Mouse (Mus musculus): ENCODE measurements around the gene Itpa. TPM values are rescaled to one million over a fixed set of nuclear protein-coding genes. Genes with fewer than 3 reads are reported as not detected.

Itpa gene
- polyA plus RNA-seq (2014; fragmentation: Nextera tagmentation; extraction: Ambion mirVana): 152 and 156 TPM in 2 replicates

DNA sequence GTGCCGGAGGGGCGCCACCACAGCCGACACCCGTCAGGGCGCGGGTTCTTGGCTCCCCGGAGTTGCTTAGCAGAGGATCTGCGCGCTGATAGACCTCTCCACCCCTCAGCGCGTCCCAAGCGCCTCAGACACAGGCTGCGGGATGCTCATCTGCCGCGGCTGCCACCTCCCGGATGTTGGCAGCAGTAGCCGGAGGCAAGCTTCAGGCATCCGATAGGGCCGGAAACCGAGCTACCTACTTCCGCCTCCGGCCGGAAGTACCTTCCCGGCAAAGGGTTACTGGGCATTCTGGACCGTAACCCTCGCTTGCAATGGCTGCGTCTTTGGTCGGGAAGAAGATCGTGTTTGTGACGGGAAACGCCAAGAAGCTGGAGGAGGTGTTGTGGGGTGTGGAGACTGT, at the start of gene Itpa:
Gene Itpa (plus strand): TSS at position 52 of the 400 bp plus-strand sequence.
- Histone ChIP-seq H3K9me3 (ENCODE audit: control insufficient read depth, low read length) (no peaks in the 10 kb centered on the region), H3K27ac (ENCODE audit: low read depth, low read length) (peak within 1 kb of the TSS; percentile 79), H3K4me1 (replicated peaks; ENCODE audit: control insufficient read depth, insufficient read depth, low read length) (peaks cover 10% of the 10 kb centered on the region), H3K9ac (ENCODE audit: low read length) (peak within 1 kb of the TSS; percentile 75), H3K36me3 (ENCODE audit: control insufficient read depth, insufficient read depth, low read length) (peaks cover 3% of the 10 kb centered on the region; the same call in 1 of the 2 replicates), H3K4me2 (ENCODE audit: low read depth, low read length, severe bottlenecking) (peak within 1 kb of the TSS; percentile 89), H3K27me3 (ENCODE audit: control insufficient read depth, insufficient read depth, low read length) (no peaks in the 10 kb centered on the region), H3K4me3 (ENCODE audit: low read depth, low read length) (peak within 1 kb of the TSS; percentile 72)
- under 1% methylated on average over 31 of the region's 31 CpGs for WGBS
- ATAC-seq (replicated peaks; ENCODE audit: low FRiP score) (peak; percentile 68), DNase-seq (ENCODE audit: low spot score) (peak; percentile 93)

DNA sequence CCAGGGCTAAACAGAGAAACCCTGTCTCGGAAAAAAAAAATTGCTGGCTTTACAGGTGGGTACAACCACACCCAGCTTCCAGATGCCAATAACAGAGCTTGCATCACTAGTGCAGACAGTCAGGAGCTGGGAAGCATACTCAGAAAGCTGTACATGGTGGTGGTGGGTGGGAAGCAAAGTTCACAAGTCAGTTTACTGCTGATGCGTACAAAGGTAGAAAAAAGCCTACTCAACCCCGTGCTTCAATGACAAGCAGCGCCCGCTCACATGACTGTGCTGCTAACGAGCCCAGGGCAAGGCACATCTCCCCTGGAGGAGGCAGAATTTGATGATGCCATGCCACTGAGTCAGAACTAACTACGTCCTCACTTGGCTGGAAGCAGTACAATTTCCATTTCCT, 48.4 kb upstream of the Itpa start:
- H3K36me3 ChIP-seq (ENCODE audit: control insufficient read depth, insufficient read depth, low read length): peaks cover 8% of the 10 kb centered on the region; the same call in 1 of the 2 replicates
- no peak overlapping the region for H3K4me3 ChIP-seq (ENCODE audit: low read depth, low read length)
- H3K27ac ChIP-seq (ENCODE audit: low read depth, low read length): no peak overlapping the region
- no peaks in the 10 kb centered on the region for H3K27me3 ChIP-seq (ENCODE audit: control insufficient read depth, insufficient read depth, low read length)
- ATAC-seq (replicated peaks; ENCODE audit: low FRiP score): no peak
- H3K4me2 ChIP-seq (ENCODE audit: low read depth, low read length, severe bottlenecking): no peak overlapping the region
- no peaks in the 10 kb centered on the region for H3K9me3 ChIP-seq (ENCODE audit: control insufficient read depth, low read length)
- H3K4me1 ChIP-seq (replicated peaks; ENCODE audit: control insufficient read depth, insufficient read depth, low read length): no peaks in the 10 kb centered on the region
- DNase-seq (ENCODE audit: low spot score): no peak
- H3K9ac ChIP-seq (ENCODE audit: low read length): no peak overlapping the region
- 90% methylated on average over 7 of the region's 7 CpGs for WGBS

DNA sequence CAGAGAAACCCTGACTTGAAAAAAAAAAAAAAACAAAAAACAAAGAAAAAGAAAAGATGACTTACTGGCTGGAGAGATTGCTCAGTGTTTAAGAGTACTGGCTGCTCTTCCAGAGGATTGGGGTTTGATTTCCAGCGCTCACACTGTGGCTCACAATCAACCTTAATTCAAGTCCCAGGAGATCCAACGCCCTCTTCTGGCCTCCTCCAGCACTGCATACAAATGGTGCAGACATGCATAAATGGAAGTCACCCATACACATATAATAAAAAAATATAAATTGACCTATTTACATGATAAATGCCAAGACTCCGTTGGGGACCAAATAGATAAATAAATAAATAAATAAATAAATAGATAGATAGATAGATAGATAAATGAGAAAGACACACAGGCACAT, 39.0 kb upstream of the Itpa start:
- Histone ChIP-seq H3K4me2 (ENCODE audit: low read depth, low read length, severe bottlenecking) (peak overlapping the region; percentile 81; the same call in 1 of the 2 replicates), H3K9me3 (ENCODE audit: control insufficient read depth, low read length) (no peaks in the 10 kb centered on the region), H3K4me1 (replicated peaks; ENCODE audit: control insufficient read depth, insufficient read depth, low read length) (peaks cover 10% of the 10 kb centered on the region; the same call in 1 of the 2 replicates), H3K27ac (ENCODE audit: low read depth, low read length) (no peak overlapping the region), H3K4me3 (ENCODE audit: low read depth, low read length) (peak overlapping the region; percentile 99; the same call in 1 of the 2 replicates), H3K36me3 (ENCODE audit: control insufficient read depth, insufficient read depth, low read length) (peaks cover 4% of the 10 kb centered on the region; the same call in 1 of the 2 replicates), H3K9ac (ENCODE audit: low read length) (no peak overlapping the region), H3K27me3 (ENCODE audit: control insufficient read depth, insufficient read depth, low read length) (no peaks in the 10 kb centered on the region)
- 73% methylated on average over 3 of the region's 3 CpGs for WGBS
- DNase-seq (ENCODE audit: low spot score): no peak
- no peak for ATAC-seq (replicated peaks; ENCODE audit: low FRiP score)

DNA sequence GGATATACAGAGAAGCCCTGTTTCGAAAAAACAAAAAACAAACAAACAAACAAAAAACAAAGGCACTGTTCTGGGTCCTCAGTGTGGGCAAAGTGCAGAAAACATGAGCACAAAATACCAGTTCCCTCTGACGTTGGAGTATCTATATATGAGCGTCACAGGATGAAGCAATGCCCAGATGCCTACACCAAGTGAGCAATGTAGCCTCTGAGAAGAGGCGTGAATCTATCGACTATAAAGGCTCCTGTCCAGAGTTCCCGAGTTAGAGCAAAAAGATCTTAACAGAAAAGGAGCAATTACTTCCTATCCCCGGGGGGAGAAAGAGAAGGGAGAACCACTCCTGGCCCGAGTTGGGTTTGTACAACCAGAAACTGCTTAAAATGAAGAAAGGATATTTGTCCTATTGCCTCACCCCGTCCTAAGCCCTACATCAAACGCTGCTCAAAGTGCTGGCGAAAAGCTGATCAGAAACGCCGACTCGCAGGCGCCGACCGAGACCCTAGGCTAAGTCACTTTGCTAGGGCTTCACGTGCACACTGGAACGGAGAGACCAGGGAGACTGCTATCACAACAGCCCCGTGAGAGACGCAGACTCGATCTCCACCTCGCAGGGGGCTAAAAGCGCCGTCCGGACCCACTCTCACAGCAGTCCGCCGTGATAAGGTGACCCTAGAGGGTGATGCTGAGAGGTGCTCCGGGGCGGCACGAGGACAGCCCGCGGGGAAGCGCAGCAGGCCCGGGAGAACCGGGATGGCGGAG, 38.2 kb upstream of the Itpa start:
- Histone ChIP-seq H3K4me1 (replicated peaks; ENCODE audit: control insufficient read depth, insufficient read depth, low read length) (peaks cover 13% of the 10 kb centered on the region; the same call in 1 of the 2 replicates), H3K4me2 (ENCODE audit: low read depth, low read length, severe bottlenecking) (peak overlapping the region; percentile 81), H3K36me3 (ENCODE audit: control insufficient read depth, insufficient read depth, low read length) (peaks cover 4% of the 10 kb centered on the region; the same call in 1 of the 2 replicates), H3K27ac (ENCODE audit: low read depth, low read length) (peak overlapping the region; percentile 50; the same call in 1 of the 2 replicates), H3K27me3 (ENCODE audit: control insufficient read depth, insufficient read depth, low read length) (peaks cover 4% of the 10 kb centered on the region), H3K9me3 (ENCODE audit: control insufficient read depth, low read length) (no peaks in the 10 kb centered on the region), H3K9ac (ENCODE audit: low read length) (peak overlapping the region; percentile 92), H3K4me3 (ENCODE audit: low read depth, low read length) (peak overlapping the region; percentile 99)
- 3% methylated on average over 37 of the region's 37 CpGs for WGBS
- DNase-seq (ENCODE audit: low spot score) (no peak), ATAC-seq (replicated peaks; ENCODE audit: low FRiP score) (peak; percentile 17; the same call in 1 of the 2 replicates)

DNA sequence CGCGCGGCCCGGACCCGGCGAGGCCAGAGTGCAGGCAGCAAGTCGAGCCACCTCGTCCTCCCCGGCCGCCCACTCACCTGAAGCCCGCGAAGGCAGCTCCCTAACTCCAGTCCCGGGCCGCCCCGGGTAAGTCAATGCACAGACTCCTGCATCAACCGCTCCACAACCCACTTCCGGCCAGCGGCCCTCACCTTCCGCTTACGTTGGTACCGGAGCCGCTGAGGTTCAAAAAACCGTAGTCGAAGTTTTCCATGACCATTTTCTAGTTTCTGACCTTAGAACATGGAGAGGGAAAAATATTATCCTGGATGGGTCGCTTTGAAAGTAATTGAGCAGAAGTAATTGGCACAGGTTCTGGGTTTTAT, 37.6 kb upstream of the Itpa start, which contains the start of the genes Fastkd5 and Ubox5:
Gene Fastkd5 (minus strand): TSS at position 189 of the 365 bp plus-strand sequence.
Gene Ubox5 (minus strand): TSS at position 200 of the 365 bp plus-strand sequence.
- H3K4me2 ChIP-seq (ENCODE audit: low read depth, low read length, severe bottlenecking): peak within 1 kb of the TSS; percentile 81
- peak within 1 kb of the TSS; percentile 50; the same call in 1 of the 2 replicates for H3K27ac ChIP-seq (ENCODE audit: low read depth, low read length)
- peaks cover 4% of the 10 kb centered on the region; the same call in 1 of the 2 replicates for H3K36me3 ChIP-seq (ENCODE audit: control insufficient read depth, insufficient read depth, low read length)
- 1% methylated on average over 22 of the region's 25 CpGs for WGBS
- peak; percentile 88 for DNase-seq (ENCODE audit: low spot score)
- H3K9me3 ChIP-seq (ENCODE audit: control insufficient read depth, low read length): no peaks in the 10 kb centered on the region
- H3K4me3 ChIP-seq (ENCODE audit: low read depth, low read length): peak within 1 kb of the TSS; percentile 99
- peak; percentile 80 for ATAC-seq (replicated peaks; ENCODE audit: low FRiP score)
- peaks cover 18% of the 10 kb centered on the region for H3K4me1 ChIP-seq (replicated peaks; ENCODE audit: control insufficient read depth, insufficient read depth, low read length)
- peak within 1 kb of the TSS; percentile 92 for H3K9ac ChIP-seq (ENCODE audit: low read length)
- peaks cover 9% of the 10 kb centered on the region for H3K27me3 ChIP-seq (ENCODE audit: control insufficient read depth, insufficient read depth, low read length)

DNA sequence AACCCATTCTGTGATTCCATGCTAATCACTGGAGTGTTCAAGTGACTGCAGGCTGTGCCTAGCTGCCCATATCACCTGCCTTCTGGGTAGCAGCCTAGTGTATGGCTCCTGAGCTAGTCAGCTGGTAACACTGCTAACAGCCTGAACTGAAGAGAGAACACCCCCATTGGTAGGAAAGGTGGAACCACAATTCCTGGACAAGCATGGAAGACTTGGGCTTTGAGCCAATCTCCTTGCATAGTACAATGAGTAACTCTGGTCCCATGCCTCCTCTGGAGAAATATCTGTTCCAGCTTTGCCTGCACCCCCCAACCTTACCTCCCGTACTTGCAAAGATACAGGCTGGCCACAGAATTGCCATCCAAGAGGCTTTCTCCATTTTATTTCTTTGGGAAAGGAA, 35.0 kb upstream of the Itpa start:
- DNase-seq (ENCODE audit: low spot score): no peak
- Histone ChIP-seq H3K9me3 (ENCODE audit: control insufficient read depth, low read length) (no peaks in the 10 kb centered on the region), H3K27me3 (ENCODE audit: control insufficient read depth, insufficient read depth, low read length) (peaks cover 32% of the 10 kb centered on the region), H3K4me2 (ENCODE audit: low read depth, low read length, severe bottlenecking) (no peak overlapping the region), H3K36me3 (ENCODE audit: control insufficient read depth, insufficient read depth, low read length) (no peaks in the 10 kb centered on the region), H3K4me3 (ENCODE audit: low read depth, low read length) (no peak overlapping the region), H3K27ac (ENCODE audit: low read depth, low read length) (no peak overlapping the region), H3K4me1 (replicated peaks; ENCODE audit: control insufficient read depth, insufficient read depth, low read length) (peaks cover 25% of the 10 kb centered on the region), H3K9ac (ENCODE audit: low read length) (no peak overlapping the region)
- no peak for ATAC-seq (replicated peaks; ENCODE audit: low FRiP score)
- WGBS: 33% methylated on average over 1 of the region's 1 CpGs

DNA sequence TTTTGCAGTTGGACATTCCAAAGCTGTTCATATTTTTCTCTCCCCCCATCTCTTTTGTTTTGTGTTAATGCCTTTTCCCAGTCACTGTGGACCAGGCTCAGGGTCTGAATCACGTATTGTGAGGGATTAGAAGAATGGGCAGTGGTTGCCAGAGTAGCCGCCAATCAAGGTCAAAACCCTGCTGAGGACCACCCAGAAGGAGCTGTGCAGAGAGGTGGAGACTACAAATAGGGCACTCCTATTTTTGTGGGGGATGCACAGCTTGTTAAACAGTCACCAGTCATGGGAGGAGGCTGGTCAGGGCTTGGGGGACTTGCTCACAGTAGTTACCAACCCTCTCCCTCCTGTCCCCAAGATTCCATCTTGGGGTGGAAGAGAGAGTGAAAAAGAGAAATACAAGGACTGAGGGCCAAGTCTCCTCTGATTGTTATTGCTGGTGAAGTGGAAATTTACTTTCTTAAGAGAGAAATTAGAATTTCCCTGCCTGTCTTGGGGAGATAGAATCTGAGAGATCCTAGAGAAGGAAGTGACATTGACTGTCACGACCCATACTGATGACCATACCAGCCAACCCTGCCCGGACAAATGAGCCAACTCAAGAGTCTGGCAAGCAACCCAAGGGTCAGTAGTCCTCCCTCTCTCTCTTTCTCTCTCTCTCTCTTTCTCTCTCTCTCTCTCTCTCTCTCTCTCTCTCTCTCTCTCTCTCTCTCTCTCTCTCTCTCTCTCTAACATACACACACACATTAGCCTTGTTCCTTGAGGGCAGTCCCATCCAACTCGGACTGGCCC, 34.3 kb upstream of the Itpa start:
- Histone ChIP-seq H3K4me2 (ENCODE audit: low read depth, low read length, severe bottlenecking) (no peak overlapping the region), H3K9ac (ENCODE audit: low read length) (no peak overlapping the region), H3K27me3 (ENCODE audit: control insufficient read depth, insufficient read depth, low read length) (peaks cover 38% of the 10 kb centered on the region), H3K4me3 (ENCODE audit: low read depth, low read length) (no peak overlapping the region), H3K4me1 (replicated peaks; ENCODE audit: control insufficient read depth, insufficient read depth, low read length) (peaks cover 25% of the 10 kb centered on the region), H3K27ac (ENCODE audit: low read depth, low read length) (no peak overlapping the region), H3K36me3 (ENCODE audit: control insufficient read depth, insufficient read depth, low read length) (no peaks in the 10 kb centered on the region), H3K9me3 (ENCODE audit: control insufficient read depth, low read length) (no peaks in the 10 kb centered on the region)
- ATAC-seq (replicated peaks; ENCODE audit: low FRiP score): no peak
- peak; percentile 68 for DNase-seq (ENCODE audit: low spot score)
- 33% methylated on average over 5 of the region's 5 CpGs for WGBS

DNA sequence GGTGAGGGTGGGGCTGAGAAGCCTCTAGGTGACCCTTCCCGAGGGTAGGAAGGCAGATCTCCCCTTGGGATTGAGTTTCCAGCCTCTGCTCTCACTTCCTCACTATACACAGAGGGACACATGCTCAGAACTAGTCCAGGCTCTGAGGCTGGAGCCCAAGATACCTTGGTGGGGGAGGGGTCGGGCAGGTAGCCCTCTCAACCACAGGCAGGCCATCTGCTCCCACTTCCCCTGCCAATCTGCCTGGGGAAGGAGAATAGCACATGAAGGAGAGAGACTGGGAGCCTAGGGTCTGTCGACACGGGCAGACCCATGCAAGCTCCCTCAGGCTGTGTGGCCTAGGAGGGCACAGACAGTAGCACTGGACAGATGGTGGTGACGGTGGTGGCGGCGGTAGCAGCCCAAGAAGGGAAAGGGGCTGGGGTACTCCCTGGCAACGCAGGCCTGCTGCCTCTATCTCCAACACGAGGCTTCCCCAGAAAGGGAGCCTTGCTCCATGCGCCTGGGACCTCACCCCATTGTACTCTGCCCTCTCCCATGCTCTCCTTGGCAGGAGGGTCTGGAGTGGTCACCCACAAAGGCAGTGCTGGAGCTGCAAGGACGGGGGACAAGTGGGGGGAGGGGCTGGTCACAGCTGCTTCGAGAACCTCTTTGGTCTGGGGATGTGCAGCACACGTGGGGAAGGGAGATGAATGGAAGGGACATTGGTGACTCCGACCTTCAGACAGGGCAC, 33.2 kb upstream of the Itpa start:
- WGBS: 14% methylated on average over 14 of the region's 14 CpGs
- no peak overlapping the region for H3K27ac ChIP-seq (ENCODE audit: low read depth, low read length)

More for the DNA sequence above, 33.2 kb upstream of the Itpa start:
- peaks cover 20% of the 10 kb centered on the region for H3K4me1 ChIP-seq (replicated peaks; ENCODE audit: control insufficient read depth, insufficient read depth, low read length)
- H3K27me3 ChIP-seq (ENCODE audit: control insufficient read depth, insufficient read depth, low read length): peaks cover 41% of the 10 kb centered on the region
- DNase-seq (ENCODE audit: low spot score): peak; percentile 68
- no peaks in the 10 kb centered on the region for H3K9me3 ChIP-seq (ENCODE audit: control insufficient read depth, low read length)
- peak overlapping the region; percentile 58 for H3K4me2 ChIP-seq (ENCODE audit: low read depth, low read length, severe bottlenecking)
- H3K36me3 ChIP-seq (ENCODE audit: control insufficient read depth, insufficient read depth, low read length): no peaks in the 10 kb centered on the region
- peak overlapping the region; percentile 48 for H3K9ac ChIP-seq (ENCODE audit: low read length)
- H3K4me3 ChIP-seq (ENCODE audit: low read depth, low read length): peak overlapping the region; percentile 31
- peak; percentile 40; the same call in 1 of the 2 replicates for ATAC-seq (replicated peaks; ENCODE audit: low FRiP score)
